In genomic region chr6:87517753-87518409, GRCm38 (mm10) we compare ENCODE assay signal across 20 mouse cellular contexts.
"Had no signal": no experiment of that assay in that cellular context is flagged by ENCODE, and none has a peak within 500 bp of the region (broad histone marks: within the 10 kb centered on the region; RNA-seq: fewer than 3 reads in every experiment).

No protein-coding gene starts in this region.

- H3K4me1 ChIP-seq: lung, embryonic 15.5 days; midbrain, embryonic 10.5 days; midbrain, embryonic 12.5 days; neural tube, embryonic 13.5 days; neural tube, embryonic 15.5 days had no signal

- H3K4me3 ChIP-seq: liver, embryonic 15.5 days; lung, embryonic 15.5 days; midbrain, embryonic 10.5 days; midbrain, embryonic 12.5 days; myocyte; neural tube, embryonic 13.5 days; neural tube, embryonic 15.5 days had no signal

- H3K27ac ChIP-seq: liver, embryonic 15.5 days; lung, embryonic 15.5 days; midbrain, embryonic 10.5 days; midbrain, embryonic 12.5 days; neural tube, embryonic 13.5 days; neural tube, embryonic 15.5 days had no signal

- H3K9ac ChIP-seq: liver, embryonic 15.5 days; liver, postnatal 0 days; lung, embryonic 15.5 days; midbrain, embryonic 12.5 days; neural tube, embryonic 13.5 days; neural tube, embryonic 15.5 days had no signal

- DNase-seq: liver, postnatal 0 days; lung, adult 2 months; lung, postnatal 14 days; midbrain, embryonic 14.5 days; retina, postnatal 1 day; right cerebral cortex, postnatal 25 days; right cerebral cortex, postnatal 4 days; spleen, adult 18-20 months; thymus, adult 18-20 months; thymus, postnatal 14 days; thymus, postnatal 36 days had no signal

- H3K36me3 ChIP-seq: liver, embryonic 15.5 days; lung, embryonic 15.5 days; midbrain, embryonic 10.5 days; midbrain, embryonic 12.5 days; neural tube, embryonic 13.5 days; neural tube, embryonic 15.5 days had no signal

- ATAC-seq: liver, postnatal 0 days; lung, postnatal 0 days; midbrain, embryonic 16.5 days had no signal

- H3K9me3 ChIP-seq: liver, embryonic 15.5 days; lung, embryonic 15.5 days; midbrain, embryonic 10.5 days; midbrain, embryonic 12.5 days; neural tube, embryonic 13.5 days; neural tube, embryonic 15.5 days had no signal

- H3K27me3 ChIP-seq: lung, embryonic 15.5 days; midbrain, embryonic 12.5 days; neural tube, embryonic 13.5 days; neural tube, embryonic 15.5 days had no signal

- H3K4me2 ChIP-seq: liver, embryonic 15.5 days; lung, embryonic 15.5 days; midbrain, embryonic 12.5 days; neural tube, embryonic 13.5 days; neural tube, embryonic 15.5 days had no signal
